Mouse (Mus musculus): ENCODE results near the gene Gm49384. TPM values are rescaled to one million over a fixed set of nuclear protein-coding genes. Genes with fewer than 3 reads are reported as not detected.
"Not testable (repeated sequence)": the region's sequence is repeated elsewhere in the genome, so short reads cannot be mapped to it uniquely, and the experiment has no call there.

The Gm49384 gene
- total RNA-seq, 2 experiments from 2014 or later = 3.1 to 4.5 TPM

DNA sequence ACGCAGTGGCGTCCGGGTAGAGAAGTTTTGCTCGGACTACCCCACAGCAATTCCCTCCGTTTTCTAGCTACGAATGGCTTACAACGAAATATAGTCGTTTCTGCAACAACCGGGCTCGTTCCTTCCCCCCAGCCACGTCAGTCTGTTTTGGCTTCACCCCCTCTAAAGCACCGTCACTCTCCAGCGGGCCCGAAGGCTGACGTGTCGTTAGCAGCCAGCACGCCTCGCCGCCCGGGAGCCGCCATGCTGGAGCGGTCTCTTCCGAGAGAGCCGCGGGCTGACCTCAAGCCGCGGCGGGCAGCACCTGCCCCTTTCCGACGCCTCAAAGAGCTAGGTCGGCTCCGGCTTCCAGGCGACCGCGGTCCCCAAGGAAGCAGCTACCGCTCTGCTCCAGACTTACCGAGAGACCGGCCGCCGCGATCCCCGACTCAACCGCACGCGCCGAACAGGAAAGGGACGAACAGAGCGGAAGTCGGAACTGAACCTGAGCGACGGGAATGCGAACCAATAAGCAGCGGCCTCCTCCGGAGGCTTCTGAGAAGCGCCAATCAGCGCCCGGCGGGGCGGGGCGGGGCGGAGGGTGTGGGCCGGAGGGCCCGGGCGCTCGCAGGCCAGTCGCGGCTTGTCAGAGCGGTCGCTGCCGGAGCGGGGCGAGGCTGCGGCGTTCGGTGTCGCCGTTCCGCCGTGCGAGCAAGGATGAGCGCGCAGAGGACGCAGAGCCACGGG, 20.3 kb downstream of the Gm49384 start, which contains the start of the genes Rpl36al and Mgat2:
Gene Rpl36al (minus strand): TSS at position 501 of the 726 bp plus-strand sequence.
Gene Mgat2 (plus strand): TSS at position 575 of the 726 bp plus-strand sequence.
- H3K27ac ChIP-seq = peak within 1 kb of the TSS; percentile 96
- no peak for TF ChIP-seq CTCF (IDR thresholded peaks at IDR 0.05)

DNA sequence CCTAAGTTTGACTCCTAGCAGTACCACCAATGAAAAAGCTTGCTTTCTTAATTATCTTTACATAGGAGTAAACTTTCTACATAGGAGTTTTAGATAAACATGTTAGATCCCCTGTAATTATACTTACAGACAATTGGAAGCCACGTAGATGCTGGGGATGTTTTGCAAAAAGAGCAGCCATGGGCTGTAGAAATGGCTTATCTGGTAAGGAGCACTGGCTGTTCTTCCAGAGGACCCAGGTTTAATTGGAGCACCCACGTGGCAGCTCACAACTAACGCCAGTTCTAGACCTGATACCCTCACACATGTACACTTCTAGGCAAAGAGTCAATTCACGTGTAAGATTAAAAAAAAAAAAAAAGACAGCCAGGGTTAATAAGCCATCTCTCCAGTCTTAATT, 22.3 kb downstream of the Gm49384 start:
- H3K4me3 ChIP-seq = no peak overlapping the region
- intact Hi-C loops (cut with DNase I) = no loop called here
- H3K27ac ChIP-seq = no peak overlapping the region
- TF ChIP-seq CTCF (IDR thresholded peaks at IDR 0.05) = no peak
- DNase-seq (ENCODE audit: extremely low spot score in 1 of 2, low spot score in 2 of 2) = no peak

More for the DNA sequence above, 20.3 kb downstream of the Gm49384 start, which contains the start of the genes Rpl36al and Mgat2:
- intact Hi-C loops (cut with DNase I) = no loop called here
- peak within 1 kb of the TSS; percentile 65 for H3K4me3 ChIP-seq
- DNase-seq (ENCODE audit: extremely low spot score in 1 of 2, low spot score in 2 of 2) = peak; percentile 99

DNA sequence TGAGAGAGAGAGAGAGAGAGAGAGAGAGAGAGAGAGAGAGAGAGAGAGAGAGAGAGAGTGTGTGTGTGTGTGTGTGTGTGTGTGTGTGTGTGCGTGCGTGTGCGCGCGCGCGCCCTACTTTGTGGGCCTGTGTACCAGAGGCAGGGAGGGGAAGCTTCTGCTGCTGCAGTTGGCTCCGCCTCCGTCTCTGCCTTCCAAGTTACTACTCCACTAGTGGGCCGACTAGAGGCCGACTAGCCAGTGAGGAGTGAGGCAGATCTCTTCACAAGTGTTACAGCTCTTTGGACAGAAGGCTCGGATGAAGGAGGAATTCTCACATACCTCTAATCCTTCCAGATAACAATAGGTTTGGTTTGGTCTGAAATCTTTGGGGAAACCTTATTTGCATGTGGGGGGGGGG, 24.7 kb downstream of the Gm49384 start:
- intact Hi-C loops (cut with DNase I) = no loop called here
- TF ChIP-seq CTCF (IDR thresholded peaks at IDR 0.05) = no peak
- DNase-seq (ENCODE audit: extremely low spot score in 1 of 2, low spot score in 2 of 2) = no peak
- no peak overlapping the region for H3K4me3 ChIP-seq
- H3K27ac ChIP-seq = no peak overlapping the region

DNA sequence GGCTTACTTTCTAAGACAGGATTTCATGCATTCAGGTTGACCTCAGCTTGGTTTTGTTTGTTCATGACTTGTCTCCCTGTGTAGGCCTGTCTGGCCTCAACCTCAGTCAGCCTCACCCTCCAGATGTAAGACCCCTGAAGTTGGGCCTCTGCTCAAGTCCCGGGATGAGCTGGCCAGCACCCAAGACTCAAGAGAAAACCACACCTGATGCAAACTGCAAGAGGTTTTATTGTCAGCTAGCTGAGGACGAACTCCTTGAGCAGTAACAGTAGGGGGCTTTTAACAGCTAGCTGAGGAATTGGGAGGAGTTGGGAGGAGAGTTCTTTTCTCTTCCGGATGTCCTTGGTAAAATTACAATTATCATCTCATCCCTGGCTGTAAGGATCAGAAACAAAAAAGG, 26.5 kb downstream of the Gm49384 start:
- intact Hi-C loops (cut with DNase I) = no loop called here
- Histone ChIP-seq H3K4me3 (no peak overlapping the region), H3K27ac (no peak overlapping the region)
- no peak for TF ChIP-seq CTCF (IDR thresholded peaks at IDR 0.05)
- no peak for DNase-seq (ENCODE audit: extremely low spot score in 1 of 2, low spot score in 2 of 2)

DNA sequence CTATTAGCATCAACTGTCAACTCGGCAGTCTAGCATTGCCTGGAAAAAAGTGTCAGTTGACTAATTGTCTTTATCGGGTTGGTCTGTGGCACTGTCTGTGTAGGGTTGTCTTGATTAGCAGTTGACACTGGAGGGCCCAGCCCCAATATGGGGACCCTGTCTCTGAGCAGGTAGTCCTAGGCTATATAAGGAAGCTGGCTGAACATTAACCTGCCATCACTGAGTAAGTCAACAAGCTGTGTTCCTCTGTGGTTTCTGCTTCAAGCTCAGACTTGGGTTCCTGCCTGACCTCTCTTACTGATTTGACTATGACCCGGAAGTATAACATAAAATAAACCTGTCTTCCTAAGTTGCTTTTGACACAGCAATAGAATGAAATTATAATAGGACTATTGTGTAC, 28.1 kb downstream of the Gm49384 start:
- no peak for DNase-seq (ENCODE audit: extremely low spot score in 1 of 2, low spot score in 2 of 2)
- intact Hi-C loops (cut with DNase I) = no loop called here
- no peak for TF ChIP-seq CTCF (IDR thresholded peaks at IDR 0.05)
- Histone ChIP-seq H3K4me3 (no peak overlapping the region), H3K27ac (no peak overlapping the region)

DNA sequence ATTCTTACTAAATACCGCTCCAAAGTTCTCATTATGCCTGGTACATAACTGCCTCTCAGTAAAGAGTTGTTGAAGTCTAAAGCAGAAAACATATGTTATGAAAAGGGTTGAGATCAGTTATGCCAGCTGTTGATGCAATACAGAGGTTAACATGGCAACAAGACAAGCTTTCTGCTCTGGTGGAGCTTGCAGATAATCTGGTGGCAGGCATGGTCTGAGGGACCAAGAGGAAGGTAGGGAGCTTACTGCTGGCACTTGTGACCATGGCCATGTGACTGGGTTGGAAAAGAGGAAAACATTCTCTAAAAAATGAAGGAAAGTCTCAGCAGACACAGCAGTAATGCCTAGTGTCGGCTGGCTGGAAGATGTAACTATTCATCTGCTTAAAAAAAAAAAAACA, 32.8 kb downstream of the Gm49384 start:
- intact Hi-C loops (cut with DNase I) = no loop called here
- Histone ChIP-seq H3K27ac (no peak overlapping the region), H3K4me3 (no peak overlapping the region)
- DNase-seq (ENCODE audit: extremely low spot score in 1 of 2, low spot score in 2 of 2) = no peak
- no peak for TF ChIP-seq CTCF (IDR thresholded peaks at IDR 0.05)

DNA sequence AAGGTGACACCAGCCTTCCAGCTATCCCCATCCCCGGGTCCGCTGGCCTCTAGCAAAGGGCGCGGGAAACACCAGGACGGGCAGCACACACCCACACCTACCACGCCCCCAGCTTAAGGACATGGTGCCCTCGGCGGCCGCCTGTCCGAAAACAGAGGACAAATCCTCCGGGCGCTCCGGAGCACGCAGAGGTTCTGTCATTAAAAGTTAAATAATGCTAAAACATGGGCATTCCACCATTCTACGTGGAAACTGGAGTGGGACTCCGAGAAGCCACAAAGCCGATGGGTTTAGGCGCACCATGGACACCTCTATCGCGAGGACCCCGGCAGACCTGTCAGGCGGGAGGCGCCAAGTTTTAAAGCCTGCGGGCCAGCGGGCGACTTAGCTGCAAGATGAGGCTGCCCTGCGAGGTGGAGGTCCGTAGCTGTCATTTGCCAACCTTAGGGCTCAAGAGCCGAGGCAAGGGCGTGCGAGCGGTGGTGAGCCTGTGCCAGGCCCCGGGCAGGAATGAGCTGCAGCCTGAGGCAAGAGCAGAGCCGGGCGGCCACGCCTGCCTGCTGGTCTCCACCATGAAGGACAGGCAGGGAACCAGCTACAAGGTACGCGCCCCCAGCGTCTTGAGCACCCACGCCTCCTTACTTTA, 35.5 kb downstream of the Gm49384 start, which contains the start of gene Lrr1:
Gene Lrr1 (plus strand): TSS at position 354 of the 646 bp plus-strand sequence.
- intact Hi-C loops (cut with DNase I) = no loop called here
- peak; percentile 76 to 83 for DNase-seq (ENCODE audit: extremely low spot score in 1 of 2, low spot score in 2 of 2)
- TF ChIP-seq CTCF (IDR thresholded peaks at IDR 0.05) = no peak; the same call in 1 of the 2 replicates
- peak within 1 kb of the TSS; percentile 99 for H3K27ac ChIP-seq
- H3K4me3 ChIP-seq = peak within 1 kb of the TSS; percentile 80

DNA sequence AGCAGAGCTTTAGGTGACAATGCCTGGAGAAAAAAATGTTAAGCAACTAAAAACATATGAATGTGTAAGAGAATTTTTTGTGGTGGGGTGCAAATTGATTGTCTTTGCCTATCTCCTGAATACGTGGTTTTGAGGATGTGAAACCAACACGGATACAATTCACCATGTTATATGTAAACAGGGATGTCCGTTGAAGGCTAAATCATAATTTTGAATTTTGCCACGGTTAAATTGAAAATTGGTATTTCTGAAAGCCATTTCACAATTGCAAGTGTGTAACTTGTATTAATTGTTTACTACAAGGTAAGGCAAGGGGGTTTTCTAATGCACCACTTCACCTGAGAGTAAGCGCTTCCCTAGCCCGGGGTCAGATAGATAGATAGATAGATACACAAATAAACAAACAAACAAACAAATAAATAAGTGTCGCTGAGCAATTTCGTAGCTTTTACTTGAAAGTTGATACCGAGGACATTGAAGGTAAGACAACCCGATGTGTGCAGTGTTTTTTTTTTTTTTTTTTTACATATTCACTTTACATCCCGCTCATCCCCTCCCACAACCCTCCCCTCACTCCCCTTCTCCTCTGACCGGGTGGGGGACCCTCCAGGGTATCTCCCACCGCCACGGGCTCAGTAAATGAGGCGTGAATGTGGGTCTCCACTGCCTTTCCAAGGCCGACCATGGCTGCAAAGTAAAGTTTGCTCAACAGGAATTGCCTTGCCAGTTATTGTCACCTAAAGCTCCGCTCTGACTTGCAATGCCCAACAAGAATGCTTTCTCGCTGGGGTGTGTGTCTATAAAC, 36.2 kb downstream of the Gm49384 start:
- intact Hi-C loops (cut with DNase I) = no loop called here

DNA sequence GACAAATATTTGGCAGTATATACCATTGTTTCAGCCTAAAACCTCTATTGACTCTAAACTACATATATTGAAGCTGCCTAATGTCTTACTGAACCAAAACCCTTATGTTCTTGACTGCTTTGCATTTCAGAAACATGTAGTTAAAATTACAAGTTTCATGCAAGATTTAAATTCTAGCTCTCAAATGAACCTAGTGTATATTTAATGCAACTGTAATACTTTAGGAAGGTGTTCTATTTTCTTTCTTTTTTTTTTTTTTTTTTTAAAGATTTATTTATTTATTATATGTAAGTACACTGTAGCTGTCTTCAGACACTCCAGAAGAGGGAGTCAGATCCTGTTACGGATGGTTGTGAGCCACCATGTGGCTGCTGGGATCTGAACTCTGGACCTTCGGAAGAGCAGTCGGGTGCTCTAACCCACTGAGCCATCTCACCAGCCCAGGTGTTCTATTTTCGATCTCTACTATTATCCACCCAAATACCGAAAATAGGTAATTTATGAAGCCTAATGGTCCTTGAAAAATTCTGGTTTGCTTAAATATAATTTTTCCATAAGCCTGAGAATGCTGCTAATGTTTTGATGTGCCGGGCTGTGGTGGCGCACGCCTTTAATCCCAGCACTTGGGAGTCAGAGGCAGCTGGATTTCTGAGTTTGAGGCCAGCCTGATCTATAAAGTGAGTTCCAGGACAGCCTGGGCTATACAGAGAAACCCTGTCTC, 37.0 kb downstream of the Gm49384 start:
- H3K27ac ChIP-seq; H3K4me3 ChIP-seq; intact Hi-C loops (cut with DNase I); DNase-seq (ENCODE audit: extremely low spot score in 1 of 2, low spot score in 2 of 2): not testable (repeated sequence)

More for the DNA sequence above, 36.2 kb downstream of the Gm49384 start:
- no peak for DNase-seq (ENCODE audit: extremely low spot score in 1 of 2, low spot score in 2 of 2)
- H3K4me3 ChIP-seq = peak overlapping the region; percentile 80
- H3K27ac ChIP-seq = peak overlapping the region; percentile 99
- no peak for TF ChIP-seq CTCF (IDR thresholded peaks at IDR 0.05)

DNA sequence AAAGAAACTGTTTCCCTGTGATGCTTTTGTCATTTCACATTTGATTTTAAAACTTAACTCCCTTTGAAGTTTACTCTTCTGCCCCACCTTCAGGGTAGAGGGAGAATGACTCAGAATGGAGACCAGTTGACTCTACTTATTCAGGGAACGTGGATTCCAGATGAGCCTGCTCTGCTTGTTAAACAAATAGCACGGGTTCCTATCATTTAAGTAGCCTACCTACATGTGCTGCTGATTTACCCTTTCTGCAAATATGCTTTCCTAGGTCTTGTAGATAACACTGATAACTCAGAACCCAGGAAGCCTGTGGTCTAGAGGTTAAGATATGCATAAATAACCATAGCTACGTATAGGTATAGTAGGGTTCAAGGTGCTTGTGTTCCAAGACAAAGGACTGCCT, 39.2 kb downstream of the Gm49384 start:
- no peak overlapping the region for H3K4me3 ChIP-seq
- H3K27ac ChIP-seq = no peak overlapping the region
- intact Hi-C loops (cut with DNase I) = no loop called here
- DNase-seq (ENCODE audit: extremely low spot score in 1 of 2, low spot score in 2 of 2) = no peak
- TF ChIP-seq CTCF (IDR thresholded peaks at IDR 0.05) = no peak

DNA sequence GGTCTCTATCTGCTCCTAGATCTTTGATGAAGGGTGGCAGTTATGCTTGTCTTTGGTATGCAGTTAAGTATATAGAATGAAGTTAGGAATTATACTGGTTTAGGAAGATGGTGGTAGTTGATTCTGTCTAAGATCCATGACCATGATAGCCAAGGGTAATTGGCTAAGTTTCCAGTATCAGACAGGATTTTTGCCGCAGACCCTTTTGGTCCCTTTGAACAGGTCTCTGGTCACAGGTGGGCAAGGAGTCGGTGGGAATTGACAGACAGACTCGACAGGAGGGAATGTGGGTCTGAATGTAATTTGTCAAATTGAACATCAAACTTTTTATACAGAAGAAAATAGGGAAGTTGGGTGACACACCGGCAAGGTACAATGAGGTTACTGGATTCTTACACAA, 40.5 kb downstream of the Gm49384 start:
- H3K4me3 ChIP-seq; DNase-seq (ENCODE audit: extremely low spot score in 1 of 2, low spot score in 2 of 2); H3K27ac ChIP-seq; intact Hi-C loops (cut with DNase I): not testable (repeated sequence)

DNA sequence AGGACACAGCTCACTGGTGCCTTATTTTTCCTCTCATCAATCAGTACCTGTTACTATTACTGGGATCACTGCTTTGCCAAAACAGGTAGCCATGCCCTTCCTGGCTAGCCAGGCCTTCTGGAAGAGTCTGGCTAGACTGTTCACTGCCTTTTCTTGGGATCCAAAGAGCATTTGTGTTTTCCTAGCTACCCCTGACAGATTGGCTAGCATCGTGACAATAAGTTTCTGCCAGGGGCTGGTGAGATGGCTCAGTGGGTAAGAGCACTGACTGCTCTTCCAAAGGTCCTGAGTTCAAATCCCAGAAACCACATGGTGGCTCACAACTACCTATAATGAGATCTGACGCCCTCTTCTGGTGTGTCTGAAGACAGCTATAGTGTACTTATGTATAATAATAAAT, 43.4 kb downstream of the Gm49384 start:
- intact Hi-C loops (cut with DNase I); DNase-seq (ENCODE audit: extremely low spot score in 1 of 2, low spot score in 2 of 2); H3K4me3 ChIP-seq; H3K27ac ChIP-seq: not testable (repeated sequence)
